Mouse (Mus musculus): ENCODE data around the gene Ppfia4. TPM values are rescaled to one million over a fixed set of nuclear protein-coding genes. Genes with fewer than 3 reads are reported as not detected.

The Ppfia4 gene
- 2.0 and 2.3 TPM in 2 replicates for polyA plus RNA-seq (2015; fragmentation: Nextera tagmentation; extraction: Ambion mirVana)

DNA sequence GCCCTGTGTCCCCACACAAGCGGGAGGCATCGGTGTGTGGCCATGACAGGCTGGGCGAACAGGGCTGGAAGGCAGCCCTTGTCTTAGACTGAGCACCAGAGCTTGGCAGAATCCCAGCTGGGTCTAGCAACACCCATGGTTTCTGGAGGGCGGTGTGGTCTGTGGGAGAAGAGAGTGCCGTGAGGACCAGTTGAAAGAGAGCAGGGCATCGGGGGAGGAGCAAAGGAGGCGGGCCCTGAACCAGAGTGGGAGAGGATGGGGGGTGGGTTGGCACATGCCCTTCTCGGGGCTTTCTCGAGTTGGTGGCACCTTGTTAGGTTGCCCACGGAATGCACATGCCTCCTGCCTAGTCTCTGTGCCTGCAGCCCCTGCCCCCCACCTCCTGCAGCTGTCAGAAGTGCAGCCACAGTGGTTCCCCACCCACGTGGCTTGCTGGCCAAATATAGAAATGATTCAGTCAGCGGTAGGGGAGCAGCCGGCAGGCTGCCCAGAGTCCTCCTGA is at the start of gene Ppfia4:
Gene Ppfia4, minus strand, starts transcription at position 159 of the 502 bp plus-strand sequence.
- Histone ChIP-seq H3K36me3 (ENCODE audit: insufficient read depth, low read length) (no peaks in the 10 kb centered on the region), H3K27me3 (ENCODE audit: insufficient read depth, low read length) (no peaks in the 10 kb centered on the region), H3K4me2 (ENCODE audit: low read length) (no peak within 1 kb of the TSS), H3K27ac (no peak within 1 kb of the TSS), H3K4me3 (replicated peaks; ENCODE audit: low read depth, low read length) (no peak within 1 kb of the TSS), H3K9ac (ENCODE audit: low read depth, low read length) (no peak within 1 kb of the TSS), H3K4me1 (replicated peaks; ENCODE audit: insufficient read depth, low read length) (no peaks in the 10 kb centered on the region), H3K9me3 (replicated peaks; ENCODE audit: low read length) (no peaks in the 10 kb centered on the region)
- no peak for TF ChIP-seq CTCF (IDR thresholded peaks at IDR 0.05; ENCODE audit: low read depth)
- ATAC-seq (replicated peaks; ENCODE audit: low FRiP score, low read depth) = peak; percentile 50; the same call in 1 of the 2 replicates
- DNase-seq (ENCODE audit: low spot score) = no peak
- WGBS = 33% methylated on average over 13 of the region's 13 CpGs

DNA sequence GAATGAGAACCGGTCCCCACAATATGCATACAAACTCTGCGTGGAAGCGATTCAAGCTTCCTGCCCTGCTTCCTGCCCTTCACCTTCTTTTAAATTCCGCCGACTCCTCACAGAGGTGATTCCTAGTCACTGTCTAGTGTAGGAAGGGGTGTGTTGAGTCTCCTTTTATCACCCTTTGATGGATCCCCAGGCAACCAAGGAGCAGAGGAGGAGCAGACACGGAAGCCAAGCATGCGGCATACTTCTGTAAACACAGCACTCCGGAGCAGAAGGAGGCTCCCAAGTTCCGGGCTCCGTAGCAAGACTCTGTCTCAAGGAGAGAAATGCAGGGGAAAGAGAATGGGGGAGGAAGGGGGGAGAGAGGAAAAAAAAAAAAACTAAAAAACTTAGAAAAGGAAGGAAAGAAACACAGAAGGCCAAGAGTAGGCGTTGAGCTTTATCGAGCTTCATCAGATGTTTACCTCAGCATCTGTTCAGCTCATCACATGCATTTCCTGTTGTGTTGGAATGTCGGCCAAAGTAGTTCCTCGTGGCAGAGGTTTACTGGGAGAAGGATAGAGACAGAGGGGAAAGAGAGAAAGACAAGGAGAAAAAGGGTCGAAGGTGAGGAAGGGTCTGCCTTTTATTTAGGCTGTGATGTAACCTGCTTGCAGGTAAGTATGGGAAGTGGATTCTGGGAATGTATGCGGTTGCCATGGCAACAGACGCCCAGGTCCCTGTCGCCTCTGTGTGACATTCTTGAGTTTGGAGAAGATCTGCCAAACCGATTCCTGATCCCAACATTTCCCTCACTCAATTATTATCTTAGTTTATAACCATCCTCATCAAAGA is 49.3 kb upstream of the Ppfia4 start:
- H3K9me3 ChIP-seq (replicated peaks; ENCODE audit: low read length) = no peaks in the 10 kb centered on the region
- 0 out of 2 replicates have a peak, but pooled peaks have one; percentile 46 for ATAC-seq (replicated peaks; ENCODE audit: low FRiP score, low read depth)
- no peaks in the 10 kb centered on the region for H3K4me1 ChIP-seq (replicated peaks; ENCODE audit: insufficient read depth, low read length)
- H3K4me2 ChIP-seq (ENCODE audit: low read length) = peak overlapping the region; percentile 62
- peak; percentile 46 for DNase-seq (ENCODE audit: low spot score)
- H3K4me3 ChIP-seq (replicated peaks; ENCODE audit: low read depth, low read length) = peak overlapping the region; percentile 31
- H3K27ac ChIP-seq = no peak overlapping the region
- H3K27me3 ChIP-seq (ENCODE audit: insufficient read depth, low read length) = no peaks in the 10 kb centered on the region
- 0 out of 2 replicates have a peak overlapping the region, but pooled peaks have one; percentile 32 for H3K9ac ChIP-seq (ENCODE audit: low read depth, low read length)
- 5% methylated on average over 19 of the region's 19 CpGs for WGBS
- H3K36me3 ChIP-seq (ENCODE audit: insufficient read depth, low read length) = no peaks in the 10 kb centered on the region
- TF ChIP-seq CTCF (IDR thresholded peaks at IDR 0.05; ENCODE audit: low read depth) = no peak

DNA sequence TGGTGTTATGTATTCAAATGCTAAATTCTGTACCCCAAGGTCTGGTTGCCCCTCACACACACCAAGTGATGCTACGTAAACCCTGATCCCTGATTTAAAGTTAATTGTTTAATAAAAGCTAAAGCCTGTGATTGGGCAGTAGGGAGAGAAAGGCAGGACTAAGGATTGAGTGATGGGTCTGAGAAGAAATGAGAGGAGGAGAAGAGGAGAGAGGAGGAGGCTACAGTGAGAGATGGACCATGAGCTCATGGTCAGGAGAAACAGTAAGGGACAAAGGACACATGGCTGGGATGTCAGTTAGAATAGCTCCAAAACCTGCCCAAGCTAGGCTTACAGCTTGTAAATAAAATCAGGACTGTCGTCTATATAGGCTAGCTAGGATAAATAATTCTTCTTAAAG is 48.3 kb upstream of the Ppfia4 start:
- Histone ChIP-seq H3K9me3 (replicated peaks; ENCODE audit: low read length) (no peaks in the 10 kb centered on the region), H3K9ac (ENCODE audit: low read depth, low read length) (no peak overlapping the region), H3K4me3 (replicated peaks; ENCODE audit: low read depth, low read length) (no peak overlapping the region), H3K4me1 (replicated peaks; ENCODE audit: insufficient read depth, low read length) (no peaks in the 10 kb centered on the region), H3K27ac (no peak overlapping the region), H3K36me3 (ENCODE audit: insufficient read depth, low read length) (no peaks in the 10 kb centered on the region), H3K27me3 (ENCODE audit: insufficient read depth, low read length) (no peaks in the 10 kb centered on the region), H3K4me2 (ENCODE audit: low read length) (no peak overlapping the region; the same call in 1 of the 2 replicates)
- DNase-seq (ENCODE audit: low spot score) (peak; percentile 55), ATAC-seq (replicated peaks; ENCODE audit: low FRiP score, low read depth) (no peak)
- no peak for TF ChIP-seq CTCF (IDR thresholded peaks at IDR 0.05; ENCODE audit: low read depth)
- 61% methylated on average over 2 of the region's 2 CpGs for WGBS

DNA sequence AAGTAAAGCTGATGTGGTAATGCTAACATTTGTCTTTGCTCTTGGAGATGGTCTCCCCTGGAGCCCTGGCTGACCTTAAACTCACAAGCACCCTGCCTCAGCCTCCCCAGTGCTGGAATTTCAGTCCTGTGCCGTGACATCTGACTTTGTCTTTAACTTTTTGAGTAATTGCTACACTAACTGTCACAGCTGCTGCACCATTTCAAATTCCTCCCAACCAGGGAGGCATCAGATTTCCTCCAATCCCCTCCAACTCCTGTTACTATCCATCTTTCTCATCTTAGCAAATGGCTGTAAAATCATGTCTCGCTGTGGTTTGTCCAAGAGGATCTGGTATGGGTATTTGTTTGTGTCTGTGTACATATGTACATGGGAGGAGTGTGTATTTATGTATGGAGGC is 41.4 kb upstream of the Ppfia4 start:
- no peaks in the 10 kb centered on the region for H3K4me1 ChIP-seq (replicated peaks; ENCODE audit: insufficient read depth, low read length)
- TF ChIP-seq CTCF (IDR thresholded peaks at IDR 0.05; ENCODE audit: low read depth) = no peak
- ATAC-seq (replicated peaks; ENCODE audit: low FRiP score, low read depth) = no peak
- H3K4me3 ChIP-seq (replicated peaks; ENCODE audit: low read depth, low read length) = no peak overlapping the region
- H3K4me2 ChIP-seq (ENCODE audit: low read length) = no peak overlapping the region
- 0 out of 2 replicates have a peak, but pooled peaks cover 3% of the 10 kb centered on the region for H3K9me3 ChIP-seq (replicated peaks; ENCODE audit: low read length)
- DNase-seq (ENCODE audit: low spot score) = no peak
- H3K27ac ChIP-seq = no peak overlapping the region
- H3K9ac ChIP-seq (ENCODE audit: low read depth, low read length) = no peak overlapping the region
- H3K27me3 ChIP-seq (ENCODE audit: insufficient read depth, low read length) = no peaks in the 10 kb centered on the region
- 47% methylated on average over 2 of the region's 2 CpGs for WGBS
- H3K36me3 ChIP-seq (ENCODE audit: insufficient read depth, low read length) = no peaks in the 10 kb centered on the region

DNA sequence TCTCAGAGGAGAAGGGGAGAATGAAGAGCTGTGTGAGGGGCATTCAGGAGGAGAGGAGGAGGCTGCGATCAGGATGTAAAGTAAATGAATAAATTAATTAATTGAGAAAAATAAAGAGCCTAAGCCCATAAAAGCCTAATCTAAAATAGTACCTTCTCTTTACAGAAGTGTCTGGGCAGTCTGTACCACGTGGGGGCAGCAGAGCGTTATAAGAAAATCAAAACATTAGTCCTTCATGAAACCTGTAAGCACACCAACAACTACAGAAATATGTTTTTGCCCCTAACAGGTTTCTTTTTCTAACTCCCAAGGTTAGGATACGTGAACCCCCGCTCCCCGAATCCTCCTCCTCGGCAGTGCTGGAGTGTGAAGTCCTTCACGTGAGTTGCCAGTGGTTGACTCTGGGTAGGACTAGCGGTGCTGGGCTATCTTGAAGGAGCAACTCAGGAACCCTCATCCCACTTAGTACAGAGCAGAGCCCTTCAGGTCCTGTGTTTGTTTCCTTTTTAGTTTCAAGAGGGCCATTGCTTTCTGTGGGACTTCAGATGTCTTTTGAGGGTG is 36.1 kb upstream of the Ppfia4 start:
- H3K4me2 ChIP-seq (ENCODE audit: low read length) = no peak overlapping the region
- H3K36me3 ChIP-seq (ENCODE audit: insufficient read depth, low read length) = no peaks in the 10 kb centered on the region
- H3K27ac ChIP-seq = no peak overlapping the region
- DNase-seq (ENCODE audit: low spot score) (peak; percentile 85), ATAC-seq (replicated peaks; ENCODE audit: low FRiP score, low read depth) (no peak)
- no peak overlapping the region for H3K4me3 ChIP-seq (replicated peaks; ENCODE audit: low read depth, low read length)
- H3K9me3 ChIP-seq (replicated peaks; ENCODE audit: low read length) = 0 out of 2 replicates have a peak, but pooled peaks cover 3% of the 10 kb centered on the region
- WGBS = 48% methylated on average over 9 of the region's 9 CpGs
- no peak overlapping the region for H3K9ac ChIP-seq (ENCODE audit: low read depth, low read length)
- TF ChIP-seq CTCF (IDR thresholded peaks at IDR 0.05; ENCODE audit: low read depth) = peak; percentile 82
- H3K27me3 ChIP-seq (ENCODE audit: insufficient read depth, low read length) = no peaks in the 10 kb centered on the region
- no peaks in the 10 kb centered on the region for H3K4me1 ChIP-seq (replicated peaks; ENCODE audit: insufficient read depth, low read length)

DNA sequence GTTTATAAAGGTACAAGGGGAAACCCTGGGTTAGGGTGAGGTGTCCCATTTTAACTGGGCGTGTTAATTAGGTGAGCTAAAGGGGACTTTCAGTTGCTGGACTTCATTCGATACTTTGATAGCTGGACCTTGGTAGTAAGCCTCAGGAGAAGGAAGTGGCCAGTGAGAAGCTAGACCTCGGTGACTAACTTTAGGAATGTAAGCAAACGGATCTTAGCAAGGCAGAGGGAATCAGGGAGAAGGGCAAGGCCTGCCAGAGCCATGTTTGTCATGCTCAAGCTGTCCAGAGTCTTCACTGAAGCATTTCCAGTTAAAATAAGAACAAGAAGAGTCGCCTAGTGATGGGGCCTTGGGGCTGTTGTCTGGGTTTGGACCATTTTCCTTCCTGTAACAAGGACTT is 32.8 kb upstream of the Ppfia4 start:
- H3K4me3 ChIP-seq (replicated peaks; ENCODE audit: low read depth, low read length) = no peak overlapping the region
- no peak overlapping the region for H3K9ac ChIP-seq (ENCODE audit: low read depth, low read length)
- 0 out of 2 replicates have a peak, but pooled peaks cover 3% of the 10 kb centered on the region for H3K9me3 ChIP-seq (replicated peaks; ENCODE audit: low read length)
- H3K27me3 ChIP-seq (ENCODE audit: insufficient read depth, low read length) = no peaks in the 10 kb centered on the region
- no peak for TF ChIP-seq CTCF (IDR thresholded peaks at IDR 0.05; ENCODE audit: low read depth)
- H3K4me1 ChIP-seq (replicated peaks; ENCODE audit: insufficient read depth, low read length) = peaks cover 7% of the 10 kb centered on the region
- no peak for ATAC-seq (replicated peaks; ENCODE audit: low FRiP score, low read depth)
- no peak for DNase-seq (ENCODE audit: low spot score)
- 62% methylated on average over 5 of the region's 5 CpGs for WGBS
- H3K36me3 ChIP-seq (ENCODE audit: insufficient read depth, low read length) = no peaks in the 10 kb centered on the region
- no peak overlapping the region for H3K27ac ChIP-seq
- H3K4me2 ChIP-seq (ENCODE audit: low read length) = no peak overlapping the region

Measured in kidney, postnatal 0 days (tissue).